Mouse (Mus musculus) layer of hippocampus, adult 11-12 months (tissue): ENCODE measurements at regions not wholly inside any gene's neighbourhood (a gene's known extent, or its start where the extent isn't known, plus 50 kb on each side); places are given as distances from the start of the nearest gene placed in this dataset.
A peak's percentile ranks its signal among the peaks of the same experiment; 100 is the strongest.

ENCODE experiments used
- DNase-seq: peaks from one replicate; pipeline ENCODE4 v3.0.0; 2022; ENCODE audit warnings: low spot score

DNA sequence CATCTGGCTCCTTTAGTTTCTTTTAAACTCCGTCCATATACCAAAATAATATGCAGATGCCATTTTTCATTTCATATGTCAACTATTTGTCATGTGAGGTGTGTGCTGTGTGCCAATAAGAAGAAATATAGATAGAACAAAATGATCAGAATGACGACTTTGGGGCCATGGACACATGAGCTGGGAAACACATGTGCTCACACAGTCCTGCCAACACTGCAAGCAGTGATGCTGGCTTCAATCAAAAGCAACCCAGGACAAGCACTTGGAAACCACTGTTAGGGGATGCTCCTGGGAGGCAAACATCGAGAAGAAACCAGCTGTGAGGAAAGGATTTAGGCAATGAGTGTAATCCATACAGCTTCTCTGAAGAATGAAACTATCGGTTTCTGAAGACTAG, 731.4 kb downstream of the Basp1 start:
- DNase-seq, result no peak

DNA sequence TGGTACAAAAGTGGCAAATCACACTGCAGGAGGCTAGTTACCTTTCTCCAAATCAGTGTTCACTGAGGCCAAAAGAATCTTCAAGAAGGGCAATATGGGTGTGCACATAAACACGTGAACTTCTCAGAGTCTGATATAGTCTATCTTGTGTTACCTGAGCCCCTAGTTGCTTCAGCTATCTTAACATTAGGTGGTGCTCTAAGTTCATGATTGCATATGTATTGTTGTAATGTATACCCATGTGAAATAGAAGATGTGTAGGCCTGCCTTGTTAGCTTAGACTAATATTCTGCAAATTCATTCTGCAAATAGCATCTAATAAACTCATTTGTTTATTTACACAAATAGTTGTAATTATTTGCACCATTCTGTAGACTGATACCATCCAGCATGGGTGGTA, 764.6 kb downstream of the Basp1 start:
- DNase-seq, result no peak

DNA sequence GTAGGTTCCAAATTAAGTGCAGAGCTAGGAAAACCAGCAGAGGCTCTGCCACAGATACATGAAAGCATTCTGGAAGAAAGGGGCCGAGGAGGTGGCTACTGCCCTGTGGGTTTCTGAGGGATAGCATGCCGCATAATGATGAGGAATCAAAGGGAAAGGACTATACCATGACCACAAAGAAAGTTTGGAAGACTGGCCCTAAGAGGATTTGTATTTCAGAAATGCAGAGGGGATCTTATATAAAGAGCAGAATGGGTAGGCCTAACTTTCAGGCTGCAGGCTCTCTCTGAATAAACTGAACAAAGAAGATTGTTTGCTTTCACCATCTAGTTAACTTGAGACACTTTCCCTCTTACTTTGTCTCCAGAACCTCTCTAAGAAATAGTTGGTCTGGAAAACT, 777.9 kb downstream of the Basp1 start:
- no peak for DNase-seq

DNA sequence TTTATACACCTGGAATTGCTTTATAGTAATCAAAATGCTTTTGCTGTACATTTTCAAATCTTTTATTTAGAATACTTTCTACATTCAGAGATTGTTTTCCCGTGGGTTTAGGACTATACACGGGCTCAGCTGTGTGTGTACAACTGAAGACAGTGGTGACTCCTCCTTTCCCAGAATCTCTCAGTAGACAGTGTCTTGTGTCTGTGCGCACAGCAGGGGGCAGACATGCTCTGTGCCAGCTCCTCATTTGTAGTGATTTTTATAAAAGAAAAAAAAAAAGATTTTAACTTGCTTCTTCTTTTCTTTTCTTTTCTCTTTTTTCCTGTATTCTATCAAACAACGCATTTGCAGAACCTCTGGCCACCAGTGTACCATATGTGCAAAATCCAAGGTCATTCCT, 817.3 kb downstream of the Basp1 start:
- DNase-seq, result peak; percentile 54

DNA sequence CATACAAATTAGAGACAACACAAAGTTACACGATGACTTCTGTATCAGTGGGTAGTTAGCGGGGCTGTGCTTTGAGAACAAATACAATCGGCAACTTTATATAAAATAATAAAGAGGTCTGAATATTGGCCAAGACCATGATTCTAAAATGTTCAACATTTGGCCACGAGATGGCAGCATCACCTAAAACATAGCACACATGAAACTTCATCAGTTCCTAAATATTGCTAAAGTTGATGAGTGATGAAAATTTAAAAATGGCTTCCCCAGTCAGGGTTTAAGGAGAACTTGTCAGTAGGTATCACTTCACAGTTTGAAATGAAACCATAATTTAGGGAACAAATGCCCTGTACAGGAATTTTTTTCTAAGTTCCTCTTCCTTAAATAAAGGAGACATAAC, 824.6 kb downstream of the Basp1 start:
- peak; percentile 65 for DNase-seq

DNA sequence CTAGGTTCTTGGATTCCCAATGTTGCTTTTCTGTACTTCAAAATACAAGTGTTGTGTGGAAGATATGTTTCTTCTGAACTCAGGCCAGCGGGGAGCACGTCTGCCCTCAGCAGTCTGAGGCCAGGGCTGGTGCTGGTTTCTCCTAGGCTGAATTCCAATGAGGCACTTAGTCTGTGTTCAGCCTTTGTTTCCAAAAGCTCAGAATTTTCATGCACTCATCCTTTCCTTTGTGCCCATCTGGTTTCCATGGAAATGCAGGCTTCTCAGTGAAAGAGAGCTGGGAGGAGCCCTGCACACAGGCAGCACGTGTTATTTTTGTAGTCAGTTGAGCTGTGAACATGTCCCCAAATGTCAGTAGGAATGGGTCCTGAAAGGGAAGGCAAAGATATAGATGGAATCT, 846.6 kb downstream of the Basp1 start:
- DNase-seq, result peak; percentile 12

DNA sequence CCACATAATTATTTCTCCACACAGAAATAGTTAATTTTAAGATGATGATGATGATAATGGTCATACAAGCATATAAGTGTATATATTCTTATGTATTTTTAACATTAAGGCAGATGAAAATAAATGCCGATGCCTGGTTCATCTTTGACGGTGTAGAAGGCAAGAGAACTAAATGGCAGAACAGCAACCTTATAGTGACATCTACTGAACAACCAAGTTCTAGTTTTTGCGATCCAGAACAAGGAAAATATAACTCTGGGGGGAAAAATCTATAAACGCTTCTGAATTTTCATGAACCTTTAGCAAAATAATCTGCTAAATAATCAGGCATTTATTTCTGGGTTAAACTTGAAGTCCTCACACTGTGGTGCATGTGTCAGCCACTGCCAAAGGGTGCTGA, 856.8 kb downstream of the Basp1 start:
- no peak for DNase-seq

DNA sequence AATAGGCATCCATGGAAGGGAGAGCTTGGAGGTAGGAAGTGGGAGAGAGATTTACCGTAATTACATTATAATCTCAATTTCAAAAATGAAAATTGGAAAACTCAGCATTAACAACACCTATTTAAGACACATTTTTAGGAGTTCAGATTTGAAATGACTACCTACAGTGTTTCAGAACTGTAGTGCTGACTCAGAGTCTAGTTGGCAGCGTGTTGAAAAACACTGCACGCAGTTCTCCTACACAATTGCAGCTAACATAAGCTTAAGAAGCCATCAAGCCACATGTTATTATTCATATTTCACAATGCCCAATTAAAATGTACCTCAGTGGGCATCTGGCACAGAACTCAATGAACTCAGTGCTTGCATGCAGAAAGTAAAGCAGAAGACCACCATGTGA, 863.5 kb downstream of the Basp1 start:
- no peak for DNase-seq

DNA sequence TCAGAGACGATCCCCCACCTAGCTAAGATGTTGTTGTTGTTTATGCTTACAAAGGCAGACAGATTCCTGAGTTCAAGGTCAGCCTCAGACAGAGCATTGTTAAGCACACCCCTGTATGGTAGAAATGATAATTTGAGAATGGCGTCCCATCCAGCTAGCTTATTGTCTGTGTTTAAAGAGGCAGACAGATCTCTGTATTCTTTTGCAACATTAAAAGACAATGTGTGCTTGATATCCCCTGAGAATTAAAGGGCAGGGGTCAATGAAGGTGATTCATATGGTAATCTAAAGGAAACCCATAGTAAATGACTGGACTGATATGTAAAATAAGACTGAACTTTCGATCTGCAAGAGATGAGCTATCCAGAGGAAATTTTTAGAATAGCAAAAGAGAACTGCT, 883.5 kb downstream of the Basp1 start:
- no peak for DNase-seq

DNA sequence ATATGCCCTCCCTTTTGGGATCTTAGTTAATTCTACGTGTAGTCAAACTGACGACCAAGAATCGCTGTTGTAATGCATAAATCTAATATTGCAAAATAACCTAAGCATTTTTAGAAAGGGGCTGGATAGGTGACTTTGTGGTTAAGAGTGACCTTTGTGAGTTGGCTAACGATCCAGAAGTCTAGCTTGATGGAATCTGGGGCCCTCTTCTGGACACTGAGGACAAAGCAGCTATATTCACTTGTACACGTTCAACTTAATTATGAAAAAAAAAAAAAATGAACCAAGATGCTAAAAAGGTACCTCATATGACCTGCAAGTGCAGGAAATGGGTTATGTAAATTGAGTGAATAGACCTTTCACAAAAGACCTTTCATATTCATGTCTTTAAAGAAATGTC, 886.2 kb downstream of the Basp1 start:
- DNase-seq, result no peak

DNA sequence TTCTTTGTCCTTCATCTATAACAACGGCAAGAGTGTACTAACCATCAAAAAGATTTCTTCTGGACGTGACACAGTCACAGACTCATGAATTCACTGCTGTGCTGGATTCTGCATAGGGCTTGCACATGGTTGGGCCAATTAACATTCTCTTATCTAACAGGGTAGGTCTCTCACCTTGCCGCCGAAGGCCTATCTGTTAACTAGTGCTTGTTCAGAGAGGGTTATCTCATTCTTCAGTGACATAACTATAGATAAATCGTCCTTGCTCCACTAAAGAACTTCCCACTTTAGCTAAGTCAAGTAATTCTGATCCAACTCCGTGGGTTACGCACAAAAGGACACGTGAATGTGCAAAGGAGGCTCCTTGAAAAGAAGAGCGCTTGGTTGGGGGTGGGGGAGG, 899.6 kb downstream of the Basp1 start:
- DNase-seq, result no peak

DNA sequence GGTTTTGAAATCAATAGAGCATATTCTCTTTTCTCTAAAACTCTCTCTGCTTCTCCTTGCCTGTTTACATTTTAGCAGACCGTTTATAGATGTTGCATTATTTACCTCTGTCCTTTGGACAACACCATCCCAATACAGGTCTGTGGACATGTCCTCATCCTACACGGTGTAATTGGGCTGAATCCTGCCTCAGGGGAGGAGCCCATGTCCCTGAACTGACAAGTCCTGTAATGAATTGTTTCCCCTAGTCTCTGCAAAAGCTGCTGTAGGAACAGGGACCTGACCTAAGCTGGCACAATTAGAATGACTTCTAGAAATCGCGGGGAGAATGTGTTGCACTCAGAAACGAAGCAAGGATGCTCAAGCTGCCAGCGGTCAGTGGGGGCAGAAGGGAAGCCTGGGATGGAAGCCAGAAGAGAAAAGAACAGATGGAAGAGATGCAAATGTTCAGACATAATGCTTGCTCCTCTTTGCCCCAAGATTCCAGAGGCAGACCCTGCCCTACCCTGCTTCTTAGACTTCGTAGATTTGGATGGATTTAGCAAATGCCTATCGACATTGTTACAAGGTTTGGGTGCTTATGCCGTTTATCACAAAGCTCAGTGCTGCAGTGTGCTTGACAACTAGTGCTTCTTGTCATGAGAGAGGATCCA, 911.5 kb downstream of the Basp1 start:
- no peak for DNase-seq

DNA sequence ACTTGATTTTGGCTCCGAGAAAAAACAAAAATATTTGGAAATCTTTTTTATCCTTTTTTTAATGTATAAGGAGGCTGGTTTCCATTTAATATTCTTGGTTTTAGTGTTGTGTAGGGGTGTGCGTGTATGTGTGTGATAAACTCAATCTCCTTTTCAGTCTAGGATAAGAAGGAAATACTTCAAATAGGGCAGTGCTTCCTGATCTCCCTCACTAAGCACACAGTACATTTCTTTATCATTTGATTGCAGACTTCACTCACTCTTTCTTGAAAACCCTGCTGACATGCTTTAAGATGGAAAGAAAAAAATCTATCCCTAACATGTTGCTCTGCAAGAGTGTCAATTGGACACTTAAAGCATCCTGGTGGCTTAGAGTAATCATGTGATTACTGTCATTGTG, 927.3 kb downstream of the Basp1 start:
- no peak for DNase-seq

DNA sequence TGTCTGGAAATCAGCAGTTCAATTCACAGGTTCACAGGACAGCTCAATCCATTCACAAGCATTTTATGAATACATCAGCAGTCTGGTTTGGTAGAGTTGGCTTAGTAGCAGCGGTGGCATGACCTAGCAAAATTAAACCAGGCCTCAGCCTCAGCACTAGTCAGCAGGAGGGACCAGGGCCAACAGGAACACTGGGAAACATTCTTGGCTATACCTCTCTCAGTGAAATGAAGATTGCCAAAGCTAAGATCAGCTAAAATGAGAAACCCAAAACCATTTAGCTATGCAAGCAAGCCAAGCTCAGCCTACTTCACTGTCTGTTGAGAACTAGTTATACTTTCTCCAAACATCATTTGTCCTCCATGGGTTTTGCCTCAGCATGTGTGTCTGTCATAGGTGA, 945.3 kb downstream of the Basp1 start:
- no peak for DNase-seq

DNA sequence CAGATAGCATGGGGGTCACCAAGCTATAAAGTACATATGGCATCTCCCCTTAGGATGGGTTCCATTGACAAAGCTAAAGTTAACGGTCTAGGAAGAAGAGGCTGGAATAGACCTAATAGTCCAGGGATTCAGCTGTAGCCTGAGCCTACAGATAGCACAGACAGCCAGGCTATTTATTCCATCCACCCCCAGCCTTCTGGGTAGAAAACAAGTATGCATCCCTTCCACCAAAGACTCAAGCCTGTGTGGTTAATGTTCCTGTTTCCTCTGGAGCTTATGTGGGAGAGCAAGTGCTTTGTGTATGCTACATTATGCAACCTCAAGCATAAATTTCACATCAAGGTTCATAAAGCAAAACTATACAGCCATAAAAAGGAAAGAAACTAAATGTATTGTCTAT, 955.8 kb downstream of the Basp1 start:
- DNase-seq, result no peak

DNA sequence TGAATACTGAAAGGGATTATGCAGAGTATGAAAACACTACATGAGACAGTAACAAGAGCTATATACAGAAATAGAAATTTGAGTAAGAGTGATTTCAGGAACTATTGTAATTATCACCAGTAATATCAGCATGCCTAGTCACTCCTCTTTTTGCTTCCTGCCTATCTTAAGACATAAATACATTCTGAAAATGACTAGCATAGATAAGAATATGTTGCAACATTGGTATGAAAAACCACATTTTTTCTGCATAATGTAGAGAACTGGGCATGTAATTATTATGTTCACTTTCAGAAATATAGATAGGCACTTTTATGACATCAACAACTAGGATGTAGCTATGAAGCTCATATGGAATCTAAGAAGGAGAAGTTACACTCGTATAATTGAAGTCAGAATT, 980.5 kb downstream of the Basp1 start:
- DNase-seq, result no peak

DNA sequence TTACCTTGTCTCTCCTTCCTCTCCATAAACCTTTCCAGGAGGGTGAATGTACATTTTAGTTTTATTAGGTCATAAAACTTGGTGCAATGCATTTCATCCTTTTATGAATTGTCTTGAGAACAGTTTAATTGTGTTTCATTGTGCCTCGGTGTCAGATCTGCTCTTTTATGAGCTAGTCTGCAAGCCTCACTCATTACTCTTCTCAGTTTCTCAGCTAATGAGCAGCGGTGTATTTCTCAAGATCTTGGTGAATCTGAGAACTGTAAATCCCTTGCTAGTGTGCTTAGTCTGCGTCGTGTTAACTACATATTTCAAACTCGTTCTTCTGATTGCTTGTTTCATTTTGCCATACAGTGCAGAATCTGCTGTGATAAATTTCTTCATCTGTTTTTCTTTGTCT, 984.4 kb downstream of the Basp1 start:
- no peak for DNase-seq

DNA sequence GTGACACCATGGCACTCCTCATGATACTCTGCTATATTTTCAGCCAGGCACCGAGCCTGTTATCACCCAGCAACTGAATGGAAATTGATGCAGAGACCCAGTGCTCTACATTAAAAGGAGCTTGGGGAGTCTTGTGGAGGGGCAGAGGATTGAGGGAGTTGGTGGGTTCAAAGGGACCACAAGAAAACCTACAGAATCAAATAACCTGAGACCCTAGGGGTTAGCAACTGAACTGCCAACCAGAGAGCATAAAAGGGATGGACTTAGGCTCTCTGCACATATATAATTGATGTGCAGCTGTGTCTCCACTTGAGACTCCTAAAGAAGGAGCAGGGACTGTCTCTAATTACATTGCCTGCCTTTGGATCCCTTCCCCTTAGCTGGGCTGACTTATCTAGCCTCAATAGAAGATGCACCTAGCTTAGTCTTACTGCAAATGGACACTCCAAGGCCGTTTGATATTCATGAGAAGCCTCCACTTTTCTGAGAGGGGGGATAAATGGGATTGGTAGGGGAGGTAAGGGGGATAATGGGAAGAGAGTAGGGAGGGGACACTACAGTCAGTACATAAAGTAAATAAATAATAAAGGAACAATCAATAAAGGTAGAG, 991.1 kb downstream of the Basp1 start:
- no peak for DNase-seq

DNA sequence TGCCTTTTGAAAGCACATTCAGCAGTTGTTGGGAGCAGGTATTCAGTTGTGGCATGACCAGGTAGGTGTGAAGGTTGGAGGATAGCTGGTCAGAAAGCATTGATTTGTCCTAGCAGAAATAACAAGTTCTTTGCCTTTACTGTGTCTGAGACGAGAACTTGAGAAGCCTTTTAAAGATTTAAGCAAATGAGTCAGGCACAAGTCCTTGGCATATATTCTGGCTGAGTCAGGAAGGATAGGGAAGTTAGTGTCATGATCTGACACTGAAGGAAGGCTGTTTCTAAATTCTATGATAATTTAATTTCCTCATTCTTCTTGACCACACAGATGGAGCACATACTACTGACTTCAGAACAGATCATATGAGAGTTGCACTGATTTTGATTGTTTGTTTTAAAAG, 993.8 kb downstream of the Basp1 start:
- DNase-seq, result no peak

DNA sequence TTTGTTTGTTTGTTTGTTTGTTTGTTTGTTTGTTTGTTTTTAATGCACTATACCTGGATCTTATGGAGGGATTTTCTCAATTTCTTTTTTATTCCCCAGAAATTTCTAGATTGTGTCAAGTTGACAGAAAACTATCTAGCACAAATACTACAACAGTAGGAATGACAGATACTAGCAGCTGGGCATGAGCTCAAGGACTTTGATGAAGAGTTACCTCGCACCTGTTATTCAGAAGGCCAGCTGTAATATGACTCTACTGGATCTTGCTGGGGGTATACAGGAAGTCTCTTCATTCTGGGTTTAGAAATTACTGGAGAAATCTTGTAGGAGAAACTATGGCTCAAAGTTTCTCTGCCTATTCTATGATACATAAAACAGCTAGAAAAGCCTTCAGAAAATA, 994.4 kb downstream of the Basp1 start:
- DNase-seq, result no peak

DNA sequence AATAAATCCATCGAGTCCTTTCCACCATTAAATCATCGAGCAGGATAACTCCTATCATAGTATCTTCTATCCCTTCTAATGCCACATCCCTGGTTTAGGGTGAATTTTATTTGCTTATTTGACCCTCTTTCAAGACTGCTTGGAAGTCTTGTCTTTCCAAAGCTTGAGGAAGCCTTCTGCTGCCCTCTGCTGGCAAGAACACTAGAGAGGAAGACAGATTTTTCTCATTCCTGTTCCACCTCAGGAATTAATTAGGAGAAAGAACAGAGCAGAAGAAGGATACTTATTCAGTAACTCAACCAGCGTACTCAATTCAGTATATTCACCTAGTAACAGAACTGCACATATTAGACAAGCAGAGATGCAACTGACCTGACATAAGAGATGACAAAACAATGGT, 1005.9 kb downstream of the Basp1 start:
- DNase-seq, result peak; percentile 67

DNA sequence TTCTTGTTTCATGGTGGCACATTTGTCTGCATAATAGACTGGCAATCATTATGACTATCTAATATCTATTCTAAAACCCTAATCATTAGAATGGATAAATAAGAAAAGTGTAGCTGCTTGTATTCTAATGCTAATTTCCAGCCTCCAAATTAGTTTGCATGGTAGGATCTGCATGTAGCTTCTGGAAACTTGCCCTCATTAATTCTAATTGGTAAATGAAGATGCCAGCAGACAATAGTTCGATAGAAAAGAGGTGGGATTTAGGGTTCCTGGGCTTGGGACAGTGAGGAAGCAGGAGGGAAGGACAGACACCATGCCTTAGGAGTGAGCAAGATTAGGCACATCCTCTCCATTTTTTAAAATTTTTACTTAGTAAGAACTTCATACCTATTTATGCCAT, 1008.3 kb downstream of the Basp1 start:
- no peak for DNase-seq

DNA sequence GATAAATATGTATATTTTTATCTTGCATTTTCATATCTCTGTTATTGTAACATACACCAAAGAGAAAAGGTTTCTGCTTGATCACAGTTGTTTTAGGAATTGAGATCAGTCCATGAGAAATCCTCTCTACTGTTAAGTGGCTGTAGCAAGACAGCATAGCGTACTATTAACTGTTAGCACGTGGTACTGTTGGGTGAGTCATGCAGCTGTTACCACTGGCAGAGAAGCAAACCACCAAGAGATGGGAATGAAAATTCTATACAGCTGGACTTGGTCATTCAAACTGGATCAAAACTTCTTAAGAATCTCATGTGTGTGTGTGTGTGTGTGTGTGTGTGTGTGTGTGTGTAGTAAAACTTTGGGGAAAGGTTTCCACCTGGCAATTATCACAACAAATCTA, 1013.5 kb downstream of the Basp1 start:
- DNase-seq, result no peak

DNA sequence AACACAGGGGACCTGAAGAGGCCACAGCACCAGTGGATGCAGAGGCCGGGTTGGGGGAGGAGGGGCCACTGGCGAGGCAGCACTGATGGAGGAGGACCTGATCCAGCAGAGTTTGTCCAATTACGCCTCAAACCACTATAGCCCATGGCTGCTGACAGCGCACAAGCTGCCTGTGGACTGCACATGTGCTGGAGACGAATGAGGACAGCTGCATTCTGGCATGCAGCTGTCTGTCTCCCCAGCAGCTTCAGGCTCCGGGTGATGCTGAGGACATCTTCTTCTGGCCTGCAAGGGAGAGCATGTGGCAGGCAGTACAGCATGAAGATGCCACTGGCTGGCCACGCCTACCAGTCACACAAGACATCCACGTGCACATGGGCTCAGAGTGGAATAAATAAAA, 1055.2 kb downstream of the Basp1 start:
- DNase-seq, result no peak
